ENCODE assay signal across 24 mouse cellular contexts in genomic region chr13:12267971-12268370, GRCm38 (mm10). TPM values are rescaled to one million over a fixed set of nuclear protein-coding genes. Genes with fewer than 3 reads are reported as not detected.
DNase-seq lines count a peak whose midpoint lies in the region; ATAC-seq and TF ChIP-seq lines count a peak whose summit lies in the region.
"Had no signal": no experiment of that assay in that cellular context is flagged by ENCODE, and none has a peak within 500 bp of the region (broad histone marks: within the 10 kb centered on the region; RNA-seq: fewer than 3 reads in every experiment).

No protein-coding gene starts in this region.

- no peaks in the 10 kb centered on the region for H3K9me3 ChIP-seq in limb, embryonic 11.5 days (ENCODE audit: control insufficient read depth, low read length)
- no peaks in the 10 kb centered on the region for H3K9me3 ChIP-seq in limb, embryonic 10.5 days (replicated peaks)
- H3K9me3 ChIP-seq: embryonic facial prominence, embryonic 10.5 days; embryonic facial prominence, embryonic 12.5 days; forebrain, embryonic 13.5 days; forebrain, embryonic 15.5 days had no signal

- H3K79me2 ChIP-seq in heart, adult 2 months (replicated peaks; ENCODE audit: control insufficient read depth, insufficient read depth, low read length) = no peaks in the 10 kb centered on the region

- H3K27ac ChIP-seq in heart, adult 2 months = no peak overlapping the region
- no peak overlapping the region for H3K27ac ChIP-seq in limb, embryonic 11.5 days (replicated peaks; ENCODE audit: low read depth, low read length)
- H3K27ac ChIP-seq in limb, embryonic 10.5 days = no peak overlapping the region
- H3K27ac ChIP-seq: embryonic facial prominence, embryonic 10.5 days; embryonic facial prominence, embryonic 12.5 days; forebrain, embryonic 13.5 days; forebrain, embryonic 15.5 days had no signal

- 0 out of 2 replicates have a peak, but pooled peaks have one; percentile 23 for TF ChIP-seq EP300 in heart, adult 2 months (IDR thresholded peaks at IDR 0.05; ENCODE audit: insufficient read depth, low read depth, low read length)

- H3K9ac ChIP-seq in heart, adult 2 months (ENCODE audit: low read depth, low read length) = no peak overlapping the region
- H3K9ac ChIP-seq in limb, embryonic 11.5 days (ENCODE audit: low read length) = no peak overlapping the region
- H3K9ac ChIP-seq: embryonic facial prominence, embryonic 12.5 days; forebrain, embryonic 13.5 days; forebrain, embryonic 15.5 days had no signal

- no peak overlapping the region for H3K4me2 ChIP-seq in limb, embryonic 11.5 days (ENCODE audit: low read depth, severe bottlenecking)
- H3K4me2 ChIP-seq: embryonic facial prominence, embryonic 12.5 days; forebrain, embryonic 13.5 days; forebrain, embryonic 15.5 days had no signal

- intact Hi-C loops in heart, adult 2 months (cut with DNase I) = no loop called here
- intact Hi-C loops in heart, postnatal 14 days (cut with DNase I) = no loop called here

- ATAC-seq in limb, embryonic 11.5 days (ENCODE audit: insufficient number of reproducible peaks, low FRiP score, low TSS enrichment, low read depth) = peak; percentile 8; the same call in 1 of the 2 replicates
- ATAC-seq: activated CD4-positive, CD25-positive, alpha-beta regulatory T cell, adult 4 months; CD4-positive, CD25-positive, alpha-beta regulatory T cell, adult 4 months; forebrain, embryonic 13.5 days; forebrain, embryonic 15.5 days; Patski had no signal

- 84% methylated on average over 3 of the region's 3 CpGs for WGBS in heart, adult 2 months
- WGBS in limb, embryonic 11.5 days = 91% methylated on average over 3 of the region's 3 CpGs
- 92% methylated on average over 3 of the region's 3 CpGs for WGBS in limb, embryonic 10.5 days

- H3K27me3 ChIP-seq in heart, adult 2 months (ENCODE audit: control insufficient read depth, insufficient read depth, low read length) = no peaks in the 10 kb centered on the region
- no peaks in the 10 kb centered on the region for H3K27me3 ChIP-seq in limb, embryonic 11.5 days (ENCODE audit: control insufficient read depth, insufficient read depth, low read length)
- no peaks in the 10 kb centered on the region for H3K27me3 ChIP-seq in limb, embryonic 10.5 days (ENCODE audit: low read depth, poor library complexity, severe bottlenecking)
- H3K27me3 ChIP-seq: CH12.LX; embryonic facial prominence, embryonic 12.5 days; forebrain, embryonic 13.5 days; forebrain, embryonic 15.5 days; Patski had no signal

- no peak for TF ChIP-seq POLR2A in heart, adult 2 months (IDR thresholded peaks at IDR 0.05; ENCODE audit: insufficient read depth, low read depth, low read length)

- H3K36me3 ChIP-seq in heart, adult 2 months (ENCODE audit: control insufficient read depth, insufficient read depth, low read length) = peaks cover 4% of the 10 kb centered on the region; the same call in 1 of the 2 replicates
- no peaks in the 10 kb centered on the region for H3K36me3 ChIP-seq in limb, embryonic 11.5 days (ENCODE audit: control insufficient read depth, insufficient read depth, low read length)
- no peaks in the 10 kb centered on the region for H3K36me3 ChIP-seq in limb, embryonic 10.5 days
- H3K36me3 ChIP-seq: embryonic facial prominence, embryonic 10.5 days; embryonic facial prominence, embryonic 12.5 days; forebrain, embryonic 15.5 days; G1E had no signal

- H3K4me3 ChIP-seq in heart, adult 2 months = no peak overlapping the region
- no peak overlapping the region for H3K4me3 ChIP-seq in limb, embryonic 11.5 days (ENCODE audit: low read depth, low read length)
- H3K4me3 ChIP-seq in limb, embryonic 10.5 days = no peak overlapping the region
- H3K4me3 ChIP-seq: embryonic facial prominence, embryonic 10.5 days; embryonic facial prominence, embryonic 12.5 days; forebrain, embryonic 13.5 days; forebrain, embryonic 15.5 days had no signal

- H3K4me1 ChIP-seq in heart, adult 2 months (ENCODE audit: control insufficient read depth, insufficient read depth, low read length) = no peaks in the 10 kb centered on the region
- H3K4me1 ChIP-seq in limb, embryonic 11.5 days (ENCODE audit: control insufficient read depth, insufficient read depth, low read length) = no peaks in the 10 kb centered on the region
- H3K4me1 ChIP-seq in limb, embryonic 10.5 days = peaks cover 11% of the 10 kb centered on the region
- H3K4me1 ChIP-seq: embryonic facial prominence, embryonic 10.5 days; embryonic facial prominence, embryonic 12.5 days; forebrain, embryonic 13.5 days; forebrain, embryonic 15.5 days had no signal

- no peak for DNase-seq in heart, adult 2 months
- no peak for DNase-seq in heart, postnatal 14 days
- DNase-seq in kidney, adult 9 months = peak; percentile 71
- DNase-seq in kidney, adult 18-20 months = no peak
- no peak for DNase-seq in limb, embryonic 11.5 days (ENCODE audit: low spot score)
- DNase-seq in limb, embryonic 10.5 days (ENCODE audit: low spot score) = no peak
- DNase-seq: adrenal gland, adult 8-10 months; adrenal gland, postnatal 14 days; adrenal gland, postnatal 36 days; B cell, adult 2 months; cerebellum, adult 11-12 months; cerebellum, adult 2 months; cerebellum, adult 9-10 months; cerebellum, postnatal 10 days; cerebellum, postnatal 25 days had no signal

- no peak for TF ChIP-seq CTCF in heart, adult 2 months (IDR thresholded peaks at IDR 0.05)

RNA-seq across cellular contexts. Expression of gene Mtr, which starts 10.1 kb away (rescaled TPM):
- 100 to 1,000 TPM in 1 of 2 experiments, 10 to 100 TPM in 1; 88.1 to 103 TPM for total RNA-seq in heart, adult 2 months (2021)
- polyA plus RNA-seq in heart, adult 2 months (2012; rRNA removed) = 42.2 and 129 TPM in 2 replicates
- total RNA-seq in heart, postnatal 14 days (2021) = 10 to 100 TPM; 56.9 to 59.5 TPM
- 21.4 and 25.9 TPM in 2 replicates for polyA plus RNA-seq in limb, embryonic 11.5 days (2014; fragmentation: Nextera tagmentation; extraction: Ambion mirVana)
- 19.2 and 26.7 TPM in 2 replicates for polyA plus RNA-seq in limb, embryonic 10.5 days (2016; fragmentation: Nextera tagmentation; extraction: Ambion mirVana)
